Mouse (Mus musculus): ENCODE data around the gene Rnf168.

GRCm38 (mm10) chr16:32312386-32312785 is 35.1 kb downstream of the Rnf168 start:
- no peak for TF ChIP-seq CTCF (IDR thresholded peaks at IDR 0.05; ENCODE audit: extremely low read depth, insufficient read depth, insufficient read length, insufficient replicate concordance)
- no peak for TF ChIP-seq POLR2A (IDR thresholded peaks at IDR 0.05; ENCODE audit: low read depth, low read length)
